Mouse (Mus musculus): Measurements from ENCODE around the gene Tns3. TPM values are rescaled to one million over a fixed set of nuclear protein-coding genes. Genes with fewer than 3 reads are reported as not detected.
"Not testable (repeated sequence)": the region's sequence is repeated elsewhere in the genome, so short reads cannot be mapped to it uniquely, and the experiment has no call there.

The Tns3 gene
- polyA plus RNA-seq, 2 experiments from 2014 or later = 0.10 to 0.27 TPM

DNA sequence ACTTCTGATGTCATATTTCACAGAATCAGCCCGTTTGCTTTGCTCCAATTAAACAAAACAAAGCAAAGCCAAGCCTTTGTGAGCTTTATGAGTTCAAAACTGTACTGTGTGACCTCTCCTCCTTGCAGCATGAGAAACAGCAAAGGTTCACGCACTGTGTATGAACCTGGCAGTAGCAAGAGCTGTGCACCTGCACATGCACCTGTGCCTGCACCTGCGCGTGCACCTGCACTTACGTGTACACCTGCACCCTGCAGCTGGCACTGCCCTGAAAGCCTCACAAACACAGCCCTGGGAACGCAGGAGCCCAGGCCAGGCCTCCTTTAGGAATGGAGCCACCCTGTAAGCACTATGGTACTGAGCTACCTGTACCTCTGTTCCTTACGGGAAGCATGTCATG lies 91.6 kb downstream of the Tns3 start:
- no peak for ATAC-seq

DNA sequence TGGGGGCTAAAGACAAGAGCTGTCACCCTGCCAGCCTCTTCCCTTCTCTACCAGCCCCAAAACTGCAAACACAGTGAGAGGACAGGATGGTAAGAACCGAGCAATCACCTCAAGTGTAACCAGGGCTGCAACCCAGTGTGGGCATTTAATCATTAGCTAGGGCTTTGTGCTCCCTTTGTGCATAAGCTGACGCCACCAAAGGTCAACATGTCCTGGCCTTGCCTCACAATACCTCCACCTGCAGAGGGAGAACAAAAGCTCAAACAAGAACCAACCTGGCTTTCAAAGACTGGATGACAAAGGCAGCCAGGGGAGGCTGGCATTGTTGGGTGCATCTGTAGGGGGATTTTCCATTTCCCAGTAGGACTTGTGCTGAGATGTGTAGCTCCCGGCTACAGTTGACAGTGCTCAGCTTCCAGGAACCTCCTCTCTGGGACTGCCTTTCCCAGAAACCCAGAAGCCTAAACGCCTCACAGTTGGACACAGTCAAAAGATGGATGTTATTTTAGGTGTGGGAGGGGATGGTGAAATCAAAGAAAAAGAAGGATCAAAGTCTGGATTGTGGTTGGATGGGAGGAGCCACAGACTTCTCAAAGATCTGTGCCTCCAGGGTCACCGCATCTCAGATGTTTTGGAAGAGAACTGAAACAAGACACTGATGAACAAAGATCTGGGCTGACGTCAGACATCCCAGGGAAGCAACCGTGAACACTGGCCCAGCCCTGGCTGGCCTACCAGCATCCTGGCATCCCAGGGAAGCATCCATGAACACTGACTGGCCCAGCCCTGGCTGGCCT lies 94.9 kb downstream of the Tns3 start:
- ATAC-seq = no peak

DNA sequence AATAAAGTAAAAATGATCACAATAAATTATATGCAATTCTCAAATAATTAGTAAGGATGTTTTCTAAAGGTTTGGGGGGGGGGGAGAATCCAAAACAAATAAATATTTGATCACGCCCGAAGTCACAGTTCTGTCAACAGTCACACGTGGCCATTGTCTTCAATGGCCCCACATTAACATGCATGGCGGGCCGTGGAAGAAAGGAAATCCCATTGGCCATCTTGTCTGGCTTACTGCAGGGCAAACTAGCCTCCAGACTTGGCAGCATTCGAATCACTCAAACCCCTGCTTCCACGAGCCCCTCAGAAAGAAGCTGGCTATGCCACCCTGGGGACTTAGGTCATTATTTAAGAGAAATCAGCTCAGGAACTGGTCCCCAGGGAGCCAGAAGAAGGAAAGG lies 95.5 kb downstream of the Tns3 start:
- no peak for ATAC-seq

DNA sequence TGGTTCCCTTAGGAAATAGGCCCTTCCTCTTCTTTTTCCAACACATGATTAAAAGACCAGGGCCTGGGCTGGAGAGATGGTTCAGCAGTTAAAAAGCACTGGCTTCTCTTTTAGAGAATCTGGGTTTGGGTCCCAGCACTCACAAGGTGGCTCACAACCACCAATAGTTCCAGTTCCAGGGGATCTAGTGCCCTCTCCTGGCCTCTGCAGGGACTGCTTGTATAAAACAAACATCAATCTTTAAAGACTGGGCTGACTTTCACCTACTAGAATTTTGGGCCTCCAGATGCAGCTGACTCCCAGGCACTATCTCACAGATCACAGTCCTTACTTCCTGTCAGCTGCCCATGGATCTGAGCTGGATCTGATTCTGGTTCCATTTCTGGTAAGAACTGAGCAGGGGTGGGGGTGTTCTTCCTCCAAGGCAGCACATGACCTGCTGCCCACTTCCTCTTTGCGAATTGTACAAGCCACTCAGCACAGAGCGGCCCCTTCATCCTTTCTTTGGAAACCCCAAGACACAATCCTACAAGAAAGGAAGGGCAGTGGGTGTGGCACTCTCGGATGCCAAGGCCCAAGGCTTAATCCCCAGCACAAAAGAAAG lies 98.0 kb downstream of the Tns3 start:
- ATAC-seq = no peak

DNA sequence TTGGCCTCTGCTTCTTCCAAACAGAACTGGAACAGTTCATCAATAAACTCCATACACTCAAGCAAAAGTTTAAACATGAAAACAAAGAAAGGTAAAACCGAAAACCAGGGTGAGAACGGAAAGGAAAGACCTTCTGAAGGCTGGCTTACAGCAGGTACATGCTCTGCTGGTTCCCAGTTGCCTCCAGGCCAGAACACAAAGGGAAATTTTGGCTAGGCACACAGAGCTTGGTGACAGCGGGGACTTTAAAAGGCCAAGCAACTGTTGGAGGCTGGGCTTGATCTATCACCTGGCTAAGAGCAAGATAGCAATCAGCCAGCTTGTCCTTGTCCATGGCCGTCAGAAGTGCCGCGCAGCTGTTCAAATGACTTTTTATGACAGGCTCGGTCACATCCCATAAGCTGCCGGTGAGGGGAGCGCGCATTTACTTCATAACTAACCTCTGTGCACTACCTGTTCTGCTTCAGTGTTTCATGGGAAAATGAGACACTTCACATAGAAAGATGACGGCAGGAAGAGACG lies 105.5 kb downstream of the Tns3 start:
- no peak for ATAC-seq

DNA sequence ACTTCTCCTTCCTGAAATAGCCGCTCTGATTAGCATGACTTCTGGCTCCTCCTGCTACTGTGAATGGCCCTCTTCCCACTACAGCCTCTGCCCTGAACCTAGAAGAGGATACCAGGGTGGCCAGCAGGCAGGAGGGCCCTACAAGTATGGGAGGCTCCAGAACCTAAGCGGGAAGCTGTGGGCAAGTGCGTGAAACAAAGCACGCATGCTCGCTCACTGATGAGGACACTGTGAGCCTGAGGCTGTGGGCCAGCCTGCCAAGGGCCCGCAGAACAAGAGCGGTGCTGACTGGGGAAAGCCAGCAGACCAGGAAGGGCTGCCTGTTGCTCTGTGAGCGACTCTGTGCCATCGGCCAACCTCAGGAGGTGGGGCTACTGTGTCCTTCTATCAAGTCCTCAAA lies 106.1 kb downstream of the Tns3 start:
- ATAC-seq = no peak

DNA sequence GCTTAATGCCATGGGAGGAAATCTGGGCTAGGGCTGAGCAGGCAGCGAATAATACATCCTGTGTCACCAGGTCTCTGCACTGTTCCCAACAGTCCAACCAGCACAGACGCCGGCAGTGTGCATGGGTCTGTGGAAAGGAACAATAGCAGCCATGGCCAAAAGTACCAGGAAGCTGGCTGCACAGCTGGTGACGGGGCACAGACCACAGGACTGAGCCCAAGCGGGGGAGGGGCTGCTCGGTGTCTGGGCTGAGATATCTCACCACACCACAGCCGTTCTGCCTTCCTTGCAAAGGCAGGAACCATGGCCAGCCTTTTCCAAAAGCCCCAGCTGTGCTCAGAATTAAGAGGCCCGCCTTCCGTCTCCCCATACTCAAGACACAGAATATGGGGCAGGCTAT lies 107.3 kb downstream of the Tns3 start:
- ATAC-seq = no peak

DNA sequence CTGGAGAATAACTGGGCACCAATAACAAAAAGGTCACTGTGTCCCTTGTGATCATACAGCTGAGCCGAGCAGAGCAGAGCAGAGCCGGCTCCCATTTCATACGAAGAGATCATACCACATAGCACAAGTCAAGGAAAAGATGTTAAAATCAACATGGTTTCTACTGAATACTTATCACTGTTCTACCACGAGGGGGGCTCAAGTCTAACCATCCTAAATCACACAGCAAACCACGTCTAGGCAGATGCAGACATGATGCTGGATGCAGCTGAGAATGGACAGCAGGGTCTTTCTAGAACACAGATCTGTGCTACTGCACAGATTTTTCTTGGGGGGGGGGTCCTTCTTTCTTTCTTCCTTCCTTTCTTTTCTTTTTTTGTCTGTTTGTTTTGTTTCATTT lies 112.6 kb downstream of the Tns3 start:
- no peak for ATAC-seq

DNA sequence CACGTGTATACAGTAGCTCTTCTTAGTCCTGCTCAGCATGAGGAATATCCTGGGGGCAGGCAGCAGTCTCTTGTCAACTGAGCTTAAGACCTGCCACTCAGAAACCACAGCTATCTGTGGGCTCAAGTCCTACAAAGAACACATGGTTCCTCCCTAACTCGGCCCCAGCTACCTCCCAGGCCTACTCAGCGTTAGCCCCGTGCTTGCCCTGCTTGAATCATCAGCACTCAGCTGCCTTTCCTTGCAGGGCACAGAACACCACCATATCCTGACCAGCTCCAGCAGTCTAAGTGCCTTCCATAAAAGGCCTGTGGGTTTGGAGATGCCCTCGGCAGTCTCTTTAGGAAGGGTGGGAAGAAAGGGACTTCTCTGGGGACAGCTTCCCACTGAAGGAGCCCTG lies 116.7 kb downstream of the Tns3 start:
- no peak for ATAC-seq

DNA sequence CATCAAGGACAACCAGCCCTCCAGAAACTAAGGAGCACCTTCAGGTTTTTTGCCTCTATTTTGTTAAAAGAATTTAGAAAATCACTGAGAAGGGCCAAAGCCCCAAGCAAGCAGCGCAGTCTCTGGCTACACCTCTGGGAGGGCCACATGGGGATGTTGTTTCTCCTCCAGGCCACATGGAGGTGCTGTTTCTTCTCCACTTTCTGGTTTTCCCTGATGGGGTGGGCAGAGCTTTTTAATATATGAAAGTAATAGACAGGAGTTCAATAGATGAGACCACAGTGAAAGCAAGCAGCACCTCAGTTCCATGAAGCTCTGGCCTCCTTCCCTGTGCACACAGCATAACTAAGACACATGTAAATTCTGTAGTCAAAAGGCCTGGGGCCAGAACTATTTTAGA lies 118.5 kb downstream of the Tns3 start:
- ATAC-seq = no peak

DNA sequence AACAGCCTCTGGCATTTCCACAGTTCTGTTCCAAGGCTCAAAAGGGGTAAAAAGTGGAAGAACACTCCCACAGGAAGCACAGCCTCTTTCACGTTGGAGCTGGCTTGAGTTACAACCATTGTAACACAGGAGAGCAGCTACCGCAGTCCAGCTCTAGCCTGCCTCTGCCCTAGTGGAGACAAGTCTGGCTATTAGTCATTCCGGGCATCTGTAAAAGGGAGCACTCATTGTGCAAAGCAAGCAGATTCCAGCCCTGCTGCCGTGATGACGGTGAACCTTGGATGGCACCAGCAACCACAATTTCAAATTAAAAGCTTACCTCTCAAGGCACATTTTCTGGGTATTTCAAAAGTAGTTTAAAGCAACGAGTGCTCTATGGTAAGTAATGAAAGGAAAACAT lies 120.0 kb downstream of the Tns3 start:
- ATAC-seq = no peak

DNA sequence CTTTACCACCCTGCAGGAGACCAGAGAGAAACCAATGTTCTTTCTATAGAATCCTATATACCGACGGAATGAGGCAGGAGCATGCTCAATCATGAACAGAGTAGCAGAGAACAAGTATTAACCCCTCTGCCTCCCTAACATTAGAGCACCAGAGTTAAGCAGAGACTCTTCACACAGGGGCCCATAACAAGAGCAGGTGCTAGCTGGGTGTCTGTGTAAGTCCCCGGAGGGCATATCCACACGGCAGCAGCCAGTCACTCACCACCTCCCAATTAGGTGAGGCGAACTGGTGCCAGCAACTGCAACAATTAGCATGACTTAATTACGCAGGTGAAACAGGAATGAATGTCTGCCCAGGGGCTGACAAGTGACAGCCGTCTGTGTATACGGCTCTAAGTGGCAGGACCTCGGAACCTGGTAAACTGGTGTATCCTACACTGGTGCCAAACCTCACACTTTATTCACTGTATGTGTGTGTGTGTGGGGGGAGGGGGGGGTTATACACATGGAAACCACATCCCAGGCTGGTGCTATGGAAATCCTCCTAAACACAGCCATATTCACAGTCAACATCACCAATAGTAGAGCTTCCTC lies 123.0 kb downstream of the Tns3 start:
- ATAC-seq = no peak

DNA sequence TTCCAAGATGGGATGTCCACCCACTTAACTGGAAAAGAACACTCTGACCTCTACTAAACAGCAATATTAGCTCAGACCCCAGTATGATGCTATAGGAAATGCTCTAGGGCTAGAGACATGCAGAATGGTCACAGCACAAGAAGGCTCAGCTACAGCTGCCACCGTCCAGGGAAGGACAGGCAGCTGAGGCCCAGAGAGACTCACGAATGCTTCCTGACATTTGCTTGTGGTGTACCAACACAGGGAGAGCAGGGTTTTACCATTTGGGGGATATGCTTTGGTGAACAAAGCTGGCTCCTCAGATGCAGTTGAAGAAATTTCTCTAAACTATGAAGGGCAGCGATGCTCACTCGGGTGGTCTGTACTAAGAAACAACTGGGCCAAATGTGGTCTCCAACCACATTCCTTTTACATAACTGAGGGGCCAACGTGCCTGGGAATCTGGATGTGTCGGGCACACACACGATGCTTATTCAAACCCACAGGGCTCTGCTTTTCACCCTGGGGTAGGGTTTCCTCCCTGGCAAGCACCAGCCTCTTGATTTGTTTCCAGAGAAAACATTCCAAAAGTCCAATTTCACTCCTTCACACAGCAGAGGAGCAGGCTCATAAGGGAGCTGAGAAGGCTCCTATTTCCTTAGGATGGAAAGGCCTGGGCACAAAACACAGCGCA lies 124.6 kb downstream of the Tns3 start:
- ATAC-seq = no peak

DNA sequence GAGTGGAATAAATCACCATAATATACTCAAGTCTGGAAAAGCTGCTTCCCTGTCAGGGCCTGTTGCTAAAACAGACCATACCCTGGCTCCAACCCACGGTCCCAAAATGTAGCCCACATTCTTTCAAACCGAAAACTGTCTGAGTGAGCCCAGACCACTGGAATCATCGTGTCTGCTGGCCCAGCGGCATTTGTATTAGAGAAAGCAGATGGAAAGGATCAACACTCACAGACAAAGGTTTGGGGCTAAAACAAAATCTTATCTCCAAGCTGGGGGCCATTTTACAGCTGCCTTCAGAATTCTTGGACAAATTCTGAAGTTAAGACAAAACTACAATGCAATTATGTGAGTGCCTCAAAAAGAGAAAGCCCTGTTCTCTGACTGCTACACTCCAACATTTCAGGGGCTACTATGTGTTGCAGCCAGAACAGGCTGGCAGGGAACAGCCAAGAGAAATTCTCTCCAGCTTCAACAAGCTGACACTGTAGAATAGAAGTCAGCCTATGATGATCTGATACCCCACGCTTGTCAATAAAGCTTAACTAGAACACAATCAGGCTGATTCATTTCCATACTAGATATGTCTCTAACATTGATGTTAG lies 127.2 kb downstream of the Tns3 start:
- no peak for ATAC-seq

DNA sequence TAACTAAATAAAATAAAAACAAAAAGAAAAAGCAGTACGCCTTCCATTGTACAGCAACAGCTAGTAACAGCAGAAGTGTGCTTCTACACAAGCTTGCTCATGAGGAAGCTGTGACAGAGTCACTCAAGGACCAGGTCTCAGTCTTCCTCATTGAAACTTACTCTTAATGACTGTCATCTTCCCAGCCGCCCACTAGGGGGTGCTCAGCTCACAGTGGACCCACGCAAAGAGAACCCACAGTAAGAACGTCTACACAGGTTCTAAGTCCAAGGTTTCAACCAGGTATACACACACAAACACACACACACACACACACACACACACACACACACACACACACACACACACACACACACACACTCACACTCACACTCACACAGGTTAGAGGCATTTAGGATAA lies 129.4 kb downstream of the Tns3 start:
- ATAC-seq = no peak

DNA sequence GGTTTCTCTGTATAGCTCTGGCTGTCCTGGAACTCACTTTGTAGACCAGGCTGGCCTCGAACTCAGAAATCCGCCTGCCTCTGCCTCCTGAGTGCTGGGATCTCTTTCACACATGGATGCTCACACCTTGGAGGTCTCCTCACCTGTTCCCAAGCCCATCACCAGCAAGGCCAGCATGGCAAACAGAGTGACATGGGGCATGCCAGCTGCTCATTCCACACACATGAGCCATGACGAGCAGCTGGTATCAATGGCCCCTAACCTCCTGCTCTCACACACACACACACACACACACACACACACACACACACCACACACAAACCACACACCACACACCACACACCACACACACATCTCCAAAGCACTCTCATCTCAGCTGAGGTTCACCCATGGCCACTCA lies 131.6 kb downstream of the Tns3 start:
- ATAC-seq = not testable (repeated sequence)

DNA sequence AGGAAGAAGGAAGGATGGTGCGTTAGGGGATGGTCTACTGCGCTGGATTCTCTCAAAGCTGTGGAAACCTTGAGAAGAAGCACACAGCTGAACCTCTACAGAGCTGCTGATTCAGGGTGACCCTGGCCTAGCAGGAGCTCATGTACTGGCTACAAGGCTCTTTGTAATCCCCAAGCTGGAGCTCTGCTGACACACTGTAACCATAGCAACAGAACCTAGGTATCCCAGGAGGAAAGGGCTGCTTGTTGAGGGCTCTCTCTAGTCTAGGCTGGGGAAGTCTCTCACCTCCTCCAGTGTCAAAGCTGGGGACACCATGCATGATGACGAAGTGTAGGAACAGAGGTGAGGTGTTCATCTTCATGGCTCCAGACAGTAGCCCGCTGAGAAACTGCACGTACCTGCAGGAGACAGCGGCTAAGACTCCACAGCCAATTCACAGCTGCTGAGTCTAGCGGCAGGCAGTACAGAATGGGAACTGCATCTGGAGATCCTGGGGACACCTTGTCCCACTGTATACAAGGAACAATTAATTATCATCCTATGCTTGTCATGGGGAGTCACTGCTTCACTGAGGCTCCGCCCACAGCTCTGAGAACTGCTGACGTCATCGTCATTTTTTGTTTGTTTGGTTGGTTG lies 132.1 kb downstream of the Tns3 start:
- ATAC-seq = no peak

DNA sequence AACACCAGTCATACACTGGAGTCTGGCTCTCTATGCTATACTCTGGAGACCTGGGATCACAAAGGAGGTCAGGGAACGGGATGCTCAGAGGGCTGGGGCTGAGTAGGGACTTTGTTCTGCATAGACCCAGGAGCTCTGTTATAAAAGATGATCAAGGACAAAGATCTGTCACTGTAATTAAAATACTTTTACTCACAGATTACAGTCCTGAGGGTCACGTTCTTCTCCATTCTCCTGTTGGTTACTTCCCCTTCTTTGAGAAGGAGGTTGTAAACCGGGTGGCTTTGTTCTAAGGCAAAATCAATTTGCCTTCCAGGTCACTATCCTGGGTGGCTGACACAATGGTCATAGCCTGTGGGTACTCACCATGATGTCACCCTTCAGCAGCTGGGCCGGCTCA lies 133.8 kb downstream of the Tns3 start:
- ATAC-seq = no peak

DNA sequence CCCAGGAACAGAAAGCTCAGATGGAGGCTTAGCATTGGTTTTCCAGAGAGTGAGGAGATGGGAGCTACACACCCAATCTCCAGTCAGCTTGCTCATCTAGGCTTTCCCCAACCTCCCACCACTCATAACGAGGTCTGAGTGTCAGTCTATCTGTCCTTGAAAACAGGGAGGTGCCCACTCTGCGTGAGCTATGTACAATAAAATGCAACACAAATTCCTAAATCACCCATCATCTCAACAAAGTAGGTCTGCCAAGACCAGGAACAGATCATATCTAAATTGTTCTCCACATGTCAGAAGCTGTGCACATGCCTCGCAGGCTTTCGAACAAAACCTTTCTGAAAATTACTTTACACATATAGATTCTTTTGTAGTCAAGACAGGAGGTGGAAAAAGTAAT lies 134.3 kb downstream of the Tns3 start:
- ATAC-seq = no peak

DNA sequence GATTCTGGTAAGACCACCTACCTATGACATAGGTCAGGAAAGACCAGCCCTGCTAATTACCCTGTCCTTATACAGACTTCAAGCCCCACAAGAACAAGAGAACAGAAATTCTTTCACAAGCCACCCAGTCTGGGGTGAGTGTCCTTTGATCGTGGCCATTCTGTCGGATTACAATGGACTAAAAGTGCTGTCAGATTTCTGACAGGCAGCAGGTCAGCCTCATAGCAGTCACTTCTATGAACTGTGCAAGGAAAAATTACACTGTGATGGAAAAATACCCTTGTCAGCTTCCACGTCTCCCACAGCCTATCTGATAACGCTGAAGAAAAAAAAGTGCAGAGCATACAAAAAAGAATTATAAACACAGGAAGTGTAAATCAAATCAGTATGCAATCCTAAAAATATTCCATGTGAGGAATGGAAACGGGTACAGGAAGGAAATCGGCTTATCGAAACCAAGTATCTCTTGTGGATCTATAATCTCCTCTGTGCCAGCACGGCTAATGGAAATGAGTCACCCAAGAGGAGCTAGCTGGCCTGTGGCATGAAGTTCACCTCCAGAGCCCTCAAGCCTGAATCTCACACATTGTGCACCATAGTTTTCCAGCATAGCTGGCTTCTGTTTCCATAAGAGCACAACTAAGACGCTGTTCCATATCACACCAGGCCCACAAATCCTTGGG lies 138.7 kb downstream of the Tns3 start:
- no peak for ATAC-seq

DNA sequence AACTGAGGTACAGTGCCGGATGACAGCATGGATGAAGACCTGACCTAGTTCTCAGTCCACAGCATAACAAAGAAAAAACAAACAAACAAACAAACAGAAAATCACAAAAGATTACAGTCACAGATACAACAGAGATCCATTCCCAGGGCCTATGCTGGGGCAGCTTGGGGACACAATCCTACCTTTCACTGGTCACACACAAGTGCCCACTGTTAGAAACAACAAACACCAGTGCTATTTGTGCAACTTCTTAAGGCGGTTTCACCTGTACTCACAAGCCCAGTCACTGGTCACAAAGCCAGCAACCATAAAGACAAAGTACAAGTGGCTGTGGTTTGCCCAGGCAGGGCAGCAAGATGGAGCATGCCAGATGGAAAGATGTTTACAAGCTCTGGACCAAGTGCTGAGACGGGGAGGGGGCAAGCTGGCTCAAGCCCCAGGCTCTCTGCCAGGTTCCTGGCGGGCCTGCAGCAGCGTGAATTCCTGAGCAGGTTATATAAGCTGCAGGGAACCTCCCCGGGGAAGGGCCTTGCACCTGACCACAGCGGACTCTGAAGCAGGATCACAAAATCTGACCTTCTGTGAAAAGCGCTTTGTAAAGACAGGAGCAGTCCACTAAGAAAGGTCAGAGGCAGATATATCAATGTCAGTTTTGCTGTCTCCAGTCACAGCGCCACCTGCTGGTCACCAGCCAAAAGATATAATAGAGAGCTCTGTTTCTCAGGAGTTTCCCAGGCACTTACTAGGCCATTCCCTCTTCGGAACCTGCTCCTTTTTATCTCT lies 140.8 kb downstream of the Tns3 start:
- no peak for ATAC-seq
